Mouse (Mus musculus): ENCODE measurements around the gene Bcl2l15.

- TF ChIP-seq CTCF (IDR thresholded peaks at IDR 0.05; ENCODE audit: extremely low read depth, insufficient read depth, low read length) (no peak), POLR2A (IDR thresholded peaks at IDR 0.05; ENCODE audit: extremely low read depth, insufficient read depth, low read length) (no peak)
Measured at GRCm38 (mm10) chr3:103799507-103799906, 32.9 kb upstream of the Bcl2l15 start.
